Mouse (Mus musculus) erythroblast, embryonic 14.5 days (primary cell): ENCODE results near the gene Smad5.

Source experiments
- GATA1 ChIP-seq: IDR thresholded peaks from 2 replicates; pipeline ENCODE4 v1.6.1; 2012; ENCODE audit warnings: low read length, inconsistent platforms, mixed read lengths
- TAL1 ChIP-seq: IDR thresholded peaks from 3 replicates; pipeline ENCODE4 v1.6.1; 2012; ENCODE audit warnings: low read length, inconsistent platforms, mixed read lengths

GRCm38 (mm10) chr13:56774304-56774703, 71.5 kb downstream of the Smad5 start:
- no peak for TF ChIP-seq GATA1
- TF ChIP-seq TAL1 = no peak
